Mouse (Mus musculus) right cerebral cortex, postnatal 10 days (tissue): ENCODE data around the gene A930004D18Rik.
"Not testable (repeated sequence)": the region's sequence is repeated elsewhere in the genome, so short reads cannot be mapped to it uniquely, and the experiment has no call there.

ENCODE experiments used
- DNase-seq, 2 experiments: peaks; one replicate each; pipeline ENCODE4 v3.0.0; 2021; ENCODE audit warnings: low spot score in 2 of 2

The A930004D18Rik gene

GRCm38 (mm10) chr2:18011226-18011625 is 26.3 kb downstream of the A930004D18Rik start:
- DNase-seq, result peak; percentile 24 to 47

DNA sequence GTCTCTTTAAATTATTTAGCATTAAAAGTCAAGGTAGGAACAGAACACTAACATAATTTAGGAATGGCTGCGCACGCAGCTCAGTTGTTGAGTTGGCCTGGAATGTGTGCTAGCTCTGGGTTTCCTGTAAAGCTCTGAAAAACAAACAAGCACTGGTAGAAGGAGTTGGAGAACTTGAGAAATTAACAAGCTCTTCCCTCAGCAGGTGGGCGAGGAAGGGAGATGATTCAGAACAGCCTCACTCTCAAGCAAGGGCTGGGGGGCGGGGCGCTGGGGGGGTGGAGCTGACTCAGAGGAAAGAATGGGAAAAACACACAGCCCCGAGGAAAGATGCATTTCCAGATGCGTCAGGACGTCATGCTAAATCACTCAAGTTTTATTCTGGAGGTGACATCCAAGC is 32.4 kb downstream of the A930004D18Rik start:
- DNase-seq, result peak; percentile 23 to 28

DNA sequence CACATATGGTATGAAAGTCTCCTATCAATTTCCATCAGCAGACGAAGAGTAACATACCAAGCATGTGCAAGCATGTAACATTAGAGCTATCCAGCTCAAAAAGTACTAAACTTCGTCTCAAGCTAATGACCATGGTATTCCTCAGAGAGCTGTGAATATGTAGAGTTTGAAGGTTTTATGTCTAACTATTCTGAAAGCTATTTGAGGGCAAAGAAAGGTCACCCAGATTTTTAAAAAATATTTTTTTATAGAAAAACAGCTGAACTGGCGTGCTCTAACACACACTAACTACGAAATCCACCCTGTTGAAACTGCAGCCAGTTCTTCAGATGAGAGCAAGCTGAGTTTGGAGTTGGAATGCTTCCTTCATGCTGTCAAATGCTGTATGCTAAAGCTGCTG is 33.3 kb downstream of the A930004D18Rik start:
- no peak for DNase-seq

- DNase-seq, result no peak
Observed at GRCm38 (mm10) chr2:18002306-18002705, 35.2 kb downstream of the A930004D18Rik start.

- DNase-seq, result no peak
Observed at GRCm38 (mm10) chr2:17996858-17997257, 40.7 kb downstream of the A930004D18Rik start, which contains the start of gene H2al2a. Gene H2al2a, minus strand, starts transcription at chr2:17996958.

GRCm38 (mm10) chr2:17989562-17989961 is 48.0 kb downstream of the A930004D18Rik start:
- no peak for DNase-seq

DNA sequence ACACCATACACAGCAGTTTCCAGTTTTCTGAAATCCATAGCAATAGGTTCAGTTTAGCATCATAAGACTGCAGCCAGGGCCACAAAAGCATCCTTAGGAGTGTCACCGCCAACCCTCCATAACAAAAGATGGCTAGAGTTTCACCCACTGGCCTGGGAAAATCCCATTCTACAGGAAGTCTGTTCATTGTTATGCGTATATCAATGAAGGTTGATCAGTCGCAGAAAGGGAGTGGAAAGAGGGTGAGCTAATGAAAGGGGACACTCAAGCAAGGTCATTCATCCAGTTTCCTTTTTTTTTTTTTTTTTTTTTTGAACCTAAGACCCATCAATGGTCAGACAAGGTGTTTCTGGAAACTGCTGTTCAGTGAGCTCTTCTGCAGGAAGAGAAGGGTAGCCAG is 48.4 kb downstream of the A930004D18Rik start:
- DNase-seq, result no peak

DNA sequence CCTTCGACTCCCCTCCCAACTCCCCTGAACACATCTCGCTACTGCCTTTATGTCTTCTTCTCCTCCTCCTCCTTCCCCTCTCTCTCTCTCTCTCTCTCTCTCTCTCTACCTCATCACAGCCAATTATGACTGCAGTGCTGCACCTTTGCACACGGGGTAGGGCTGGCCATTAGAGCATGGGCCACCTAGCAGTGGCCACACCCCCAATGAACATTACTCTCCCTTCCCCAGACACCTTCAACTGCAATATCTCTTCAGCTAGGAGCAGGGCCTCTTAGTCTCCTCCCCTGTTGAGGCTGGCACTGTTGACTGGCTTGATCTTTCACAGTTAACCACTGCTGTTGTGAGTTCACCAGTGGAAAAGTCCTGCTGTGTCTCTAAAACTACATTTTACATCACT is 50.8 kb downstream of the A930004D18Rik start:
- DNase-seq, result no peak

DNA sequence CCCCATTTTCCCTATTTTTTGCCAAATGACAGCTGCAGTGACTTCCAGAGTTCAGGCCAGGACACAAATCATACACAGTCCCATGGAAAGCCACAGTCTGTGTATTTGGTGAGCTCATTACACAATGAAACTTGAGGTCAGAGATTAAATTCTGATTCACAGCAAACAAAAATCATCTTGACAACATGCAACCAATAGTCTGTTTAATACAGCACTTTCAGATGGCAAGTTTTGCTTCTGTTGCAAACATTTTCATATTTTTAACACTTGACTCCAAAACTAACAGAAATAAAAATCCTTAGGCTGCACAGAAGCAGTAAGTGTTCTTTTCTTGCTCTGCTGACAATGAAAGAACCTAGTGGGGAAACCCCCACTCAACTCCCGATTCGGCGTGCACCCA is 52.8 kb downstream of the A930004D18Rik start:
- DNase-seq, result no peak

DNA sequence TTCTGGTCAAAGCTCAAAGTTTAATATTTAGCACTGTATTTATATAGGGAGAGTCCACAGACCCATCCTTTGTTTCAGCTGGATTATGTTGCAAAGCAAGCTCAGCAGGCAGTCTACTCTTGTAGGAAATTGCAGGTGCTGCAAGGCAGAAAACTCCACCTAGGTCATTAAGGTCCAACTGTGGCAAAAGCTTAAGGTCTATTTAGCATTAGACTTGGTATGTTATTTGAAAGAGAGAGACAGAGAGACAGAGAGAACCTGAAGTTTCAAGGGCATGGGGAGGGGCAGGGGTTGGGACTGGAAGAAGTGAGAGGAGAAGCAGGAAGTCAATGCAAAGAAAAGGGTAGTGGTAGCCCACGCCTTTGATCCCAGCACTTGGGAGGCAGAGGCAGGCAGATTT is 54.8 kb downstream of the A930004D18Rik start:
- no peak for DNase-seq

GRCm38 (mm10) chr2:17978706-17979105 is 58.8 kb downstream of the A930004D18Rik start:
- DNase-seq, result no peak

DNA sequence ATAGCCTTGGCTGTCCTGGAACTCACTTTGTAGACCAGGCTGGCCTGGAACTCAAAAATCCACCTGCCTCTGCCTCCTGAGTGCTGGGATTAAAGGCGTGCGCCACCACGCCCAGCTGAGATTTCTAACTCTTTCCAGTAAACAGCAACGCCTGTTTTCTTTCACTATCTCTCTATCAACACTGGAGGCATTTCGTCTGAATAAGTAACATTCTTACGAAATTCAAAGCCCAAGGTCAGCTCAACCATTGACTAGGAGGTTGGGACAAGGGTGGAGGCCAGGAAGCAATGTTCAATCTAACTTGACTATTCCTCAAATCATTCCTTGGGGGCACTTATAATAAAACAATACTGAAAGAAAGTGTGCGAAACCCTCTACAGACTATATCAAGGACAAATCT is 59.3 kb downstream of the A930004D18Rik start:
- DNase-seq, result not testable (repeated sequence)

- not testable (repeated sequence) for DNase-seq
Observed at GRCm38 (mm10) chr2:17977645-17978044, 59.9 kb downstream of the A930004D18Rik start.

DNA sequence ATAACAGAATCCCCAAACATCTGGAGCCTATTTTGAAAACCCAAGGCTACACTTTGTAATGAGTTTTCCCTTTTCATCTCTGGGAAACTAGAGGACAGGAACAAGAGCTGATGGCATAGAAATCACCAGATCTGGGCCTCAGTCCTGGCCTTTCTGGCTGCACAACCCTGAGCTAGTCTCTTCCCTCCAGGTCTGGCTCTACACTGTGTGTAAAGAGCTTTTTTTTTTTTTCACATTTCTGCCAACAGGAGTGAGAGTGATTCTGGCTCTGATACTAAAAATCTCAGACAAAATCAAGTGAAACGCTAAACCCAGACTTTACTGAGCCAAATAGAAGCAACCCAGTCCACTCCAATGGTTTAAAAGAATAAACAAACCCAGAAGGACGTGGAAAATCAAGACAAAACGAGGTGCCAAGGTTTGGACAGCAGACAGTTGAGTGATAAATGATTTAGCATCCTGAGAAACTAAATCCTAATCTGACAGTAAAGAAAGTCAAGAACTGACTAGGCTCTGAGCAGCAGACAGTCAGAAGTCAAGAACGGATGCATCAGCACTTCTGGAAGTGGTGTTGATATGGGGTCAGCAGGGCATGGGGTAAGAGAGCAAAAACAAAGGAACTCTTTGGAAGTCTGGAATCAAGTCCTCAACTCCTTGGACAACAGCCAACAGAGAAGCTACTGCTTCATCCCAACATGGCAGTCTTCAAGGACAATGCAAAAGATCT is 61.8 kb downstream of the A930004D18Rik start:
- DNase-seq, result no peak
